Mouse (Mus musculus): Measurements from ENCODE around the gene Krtap19-1. TPM values are rescaled to one million over a fixed set of nuclear protein-coding genes. Genes with fewer than 3 reads are reported as not detected.

Gene Krtap19-1
- polyA plus RNA-seq (2015; fragmentation: Nextera tagmentation; extraction: Ambion mirVana): not detected in 2 replicates

GRCm38 (mm10) chr16:88869311-88869710 lies at the start of gene Krtap19-1:
Gene Krtap19-1, minus strand, starts transcription at chr16:88869411.
- Histone ChIP-seq H3K9me3 (no peaks in the 10 kb centered on the region), H3K27me3 (no peaks in the 10 kb centered on the region), H3K4me3 (no peak within 1 kb of the TSS), H3K9ac (replicated peaks) (no peak within 1 kb of the TSS), H3K4me1 (no peaks in the 10 kb centered on the region), H3K27ac (replicated peaks) (no peak within 1 kb of the TSS), H3K36me3 (no peaks in the 10 kb centered on the region), H3K4me2 (replicated peaks) (no peak within 1 kb of the TSS)
- 89% methylated on average over 6 of the region's 6 CpGs for WGBS
- ATAC-seq (replicated peaks): no peak

GRCm38 (mm10) chr16:88896357-88896756 lies 27.1 kb upstream of the Krtap19-1 start, which contains the start of gene Krtap19-5:
Gene Krtap19-5, minus strand, starts transcription at chr16:88896457.
- no peak within 1 kb of the TSS for H3K27ac ChIP-seq (replicated peaks)
- H3K36me3 ChIP-seq: no peaks in the 10 kb centered on the region
- no peaks in the 10 kb centered on the region for H3K27me3 ChIP-seq
- H3K9ac ChIP-seq (replicated peaks): no peak within 1 kb of the TSS
- no peak for ATAC-seq (replicated peaks)
- 93% methylated on average over 6 of the region's 6 CpGs for WGBS
- H3K4me1 ChIP-seq: no peaks in the 10 kb centered on the region
- H3K9me3 ChIP-seq: no peaks in the 10 kb centered on the region
- no peak within 1 kb of the TSS for H3K4me2 ChIP-seq (replicated peaks)
- no peak within 1 kb of the TSS for H3K4me3 ChIP-seq

GRCm38 (mm10) chr16:88886870-88887269 lies 17.7 kb upstream of the Krtap19-1 start:
- WGBS: 66% methylated on average over 6 of the region's 6 CpGs
- no peaks in the 10 kb centered on the region for H3K4me1 ChIP-seq
- ATAC-seq (replicated peaks): peak; percentile 66; the same call in 1 of the 2 replicates
- H3K27me3 ChIP-seq: no peaks in the 10 kb centered on the region
- no peak overlapping the region for H3K27ac ChIP-seq (replicated peaks)
- no peak overlapping the region for H3K4me3 ChIP-seq
- no peaks in the 10 kb centered on the region for H3K36me3 ChIP-seq
- no peak overlapping the region for H3K4me2 ChIP-seq (replicated peaks)
- no peak overlapping the region for H3K9ac ChIP-seq (replicated peaks)
- H3K9me3 ChIP-seq: no peaks in the 10 kb centered on the region

- no peak within 1 kb of the TSS for H3K27ac ChIP-seq (replicated peaks)
- WGBS: 85% methylated on average over 5 of the region's 5 CpGs
- no peaks in the 10 kb centered on the region for H3K27me3 ChIP-seq
- H3K4me1 ChIP-seq: no peaks in the 10 kb centered on the region
- no peaks in the 10 kb centered on the region for H3K9me3 ChIP-seq
- no peak within 1 kb of the TSS for H3K4me3 ChIP-seq
- ATAC-seq (replicated peaks): no peak
- no peaks in the 10 kb centered on the region for H3K36me3 ChIP-seq
- H3K9ac ChIP-seq (replicated peaks): no peak within 1 kb of the TSS
- no peak within 1 kb of the TSS for H3K4me2 ChIP-seq (replicated peaks)
Observed at GRCm38 (mm10) chr16:88884989-88885388, 15.8 kb upstream of the Krtap19-1 start, which contains the start of gene Krtap19-4. Gene Krtap19-4, minus strand, starts transcription at chr16:88885089.

GRCm38 (mm10) chr16:88877938-88878337 lies 8.7 kb upstream of the Krtap19-1 start, which contains the start of gene Krtap19-3:
Gene Krtap19-3, minus strand, starts transcription at chr16:88878038.
- WGBS: 87% methylated on average over 2 of the region's 2 CpGs

GRCm38 (mm10) chr16:88874169-88874568 lies 5.0 kb upstream of the Krtap19-1 start, which contains the start of gene Krtap19-2:
Gene Krtap19-2, minus strand, starts transcription at chr16:88874269.
- H3K4me2 ChIP-seq (replicated peaks): no peak within 1 kb of the TSS
- WGBS: 97% methylated on average over 3 of the region's 3 CpGs
- no peak within 1 kb of the TSS for H3K4me3 ChIP-seq
- no peak within 1 kb of the TSS for H3K27ac ChIP-seq (replicated peaks)
- H3K9ac ChIP-seq (replicated peaks): no peak within 1 kb of the TSS
- no peaks in the 10 kb centered on the region for H3K27me3 ChIP-seq
- H3K4me1 ChIP-seq: no peaks in the 10 kb centered on the region
- no peaks in the 10 kb centered on the region for H3K9me3 ChIP-seq
- H3K36me3 ChIP-seq: no peaks in the 10 kb centered on the region
- no peak for ATAC-seq (replicated peaks)

More at GRCm38 (mm10) chr16:88877938-88878337, 8.7 kb upstream of the Krtap19-1 start, which contains the start of gene Krtap19-3:
- Histone ChIP-seq H3K27me3 (no peaks in the 10 kb centered on the region), H3K4me1 (no peaks in the 10 kb centered on the region), H3K4me2 (replicated peaks) (no peak within 1 kb of the TSS), H3K36me3 (no peaks in the 10 kb centered on the region), H3K4me3 (no peak within 1 kb of the TSS), H3K9ac (replicated peaks) (no peak within 1 kb of the TSS), H3K27ac (replicated peaks) (no peak within 1 kb of the TSS), H3K9me3 (no peaks in the 10 kb centered on the region)
- no peak for ATAC-seq (replicated peaks)

- Histone ChIP-seq H3K4me2 (replicated peaks) (no peak overlapping the region), H3K27me3 (no peaks in the 10 kb centered on the region), H3K36me3 (no peaks in the 10 kb centered on the region), H3K9me3 (no peaks in the 10 kb centered on the region), H3K27ac (replicated peaks) (no peak overlapping the region), H3K4me1 (no peaks in the 10 kb centered on the region), H3K4me3 (no peak overlapping the region), H3K9ac (replicated peaks) (no peak overlapping the region)
- no peak for ATAC-seq (replicated peaks)
- 82% methylated on average over 4 of the region's 4 CpGs for WGBS
Observed at GRCm38 (mm10) chr16:88864887-88865407, 4.3 kb downstream of the Krtap19-1 start.

GRCm38 (mm10) chr16:88851450-88851849 lies 17.8 kb downstream of the Krtap19-1 start:
- ATAC-seq (replicated peaks): no peak
- H3K4me3 ChIP-seq: no peak overlapping the region
- H3K4me1 ChIP-seq: no peaks in the 10 kb centered on the region
- no peaks in the 10 kb centered on the region for H3K27me3 ChIP-seq
- no peaks in the 10 kb centered on the region for H3K36me3 ChIP-seq
- no peak overlapping the region for H3K4me2 ChIP-seq (replicated peaks)
- no peaks in the 10 kb centered on the region for H3K9me3 ChIP-seq
- 13% methylated on average over 5 of the region's 5 CpGs for WGBS
- no peak overlapping the region for H3K27ac ChIP-seq (replicated peaks)
- H3K9ac ChIP-seq (replicated peaks): no peak overlapping the region

GRCm38 (mm10) chr16:88848558-88848957 lies 20.7 kb downstream of the Krtap19-1 start:
- H3K9ac ChIP-seq (replicated peaks): no peak overlapping the region
- H3K36me3 ChIP-seq: no peaks in the 10 kb centered on the region
- ATAC-seq (replicated peaks): no peak
- H3K9me3 ChIP-seq: no peaks in the 10 kb centered on the region
- no peaks in the 10 kb centered on the region for H3K4me1 ChIP-seq
- H3K27ac ChIP-seq (replicated peaks): no peak overlapping the region
- no peaks in the 10 kb centered on the region for H3K27me3 ChIP-seq
- H3K4me2 ChIP-seq (replicated peaks): no peak overlapping the region
- 84% methylated on average over 4 of the region's 4 CpGs for WGBS
- no peak overlapping the region for H3K4me3 ChIP-seq

GRCm38 (mm10) chr16:88847363-88847762 lies 21.8 kb downstream of the Krtap19-1 start:
- Histone ChIP-seq H3K9ac (replicated peaks) (no peak overlapping the region), H3K4me2 (replicated peaks) (no peak overlapping the region), H3K36me3 (no peaks in the 10 kb centered on the region), H3K4me1 (no peaks in the 10 kb centered on the region), H3K9me3 (no peaks in the 10 kb centered on the region), H3K4me3 (no peak overlapping the region), H3K27me3 (no peaks in the 10 kb centered on the region), H3K27ac (replicated peaks) (no peak overlapping the region)
- 98% methylated on average over 1 of the region's 1 CpGs for WGBS
- no peak for ATAC-seq (replicated peaks)

- Histone ChIP-seq H3K4me3 (no peak overlapping the region), H3K4me2 (replicated peaks) (no peak overlapping the region), H3K9ac (replicated peaks) (no peak overlapping the region), H3K9me3 (no peaks in the 10 kb centered on the region), H3K27me3 (no peaks in the 10 kb centered on the region), H3K4me1 (no peaks in the 10 kb centered on the region), H3K36me3 (no peaks in the 10 kb centered on the region), H3K27ac (replicated peaks) (no peak overlapping the region)
- 77% methylated on average over 3 of the region's 3 CpGs for WGBS
- no peak for ATAC-seq (replicated peaks)
Observed at GRCm38 (mm10) chr16:88826978-88827377, 42.2 kb downstream of the Krtap19-1 start.

GRCm38 (mm10) chr16:88826095-88826652 lies 43.0 kb downstream of the Krtap19-1 start, which contains the start of gene Krtap14:
Gene Krtap14, minus strand, starts transcription at chr16:88826145.
- ATAC-seq (replicated peaks): peak; percentile 70
- H3K9ac ChIP-seq (replicated peaks): no peak within 1 kb of the TSS
- 63% methylated on average over 9 of the region's 9 CpGs for WGBS
- no peaks in the 10 kb centered on the region for H3K4me1 ChIP-seq
- no peaks in the 10 kb centered on the region for H3K9me3 ChIP-seq
- 0 out of 2 replicates have a peak within 1 kb of the TSS, but pooled peaks have one; percentile 8 for H3K27ac ChIP-seq (replicated peaks)
- H3K4me2 ChIP-seq (replicated peaks): no peak within 1 kb of the TSS
- H3K36me3 ChIP-seq: no peaks in the 10 kb centered on the region
- no peaks in the 10 kb centered on the region for H3K27me3 ChIP-seq
- H3K4me3 ChIP-seq: no peak within 1 kb of the TSS

All from forebrain, embryonic 15.5 days (tissue).